Mouse (Mus musculus) myocyte (in vitro differentiated cells): ENCODE measurements at regions not wholly inside any gene's neighbourhood (a gene's known extent, or its start where the extent isn't known, plus 50 kb on each side); places are given as distances from the start of the nearest gene placed in this dataset.

Experiments used
- E2F4 ChIP-seq: IDR thresholded peaks from one replicate; pipeline ENCODE4 v1.6.1; 2011; ENCODE audit warnings: mild to moderate bottlenecking, control low read depth, moderate library complexity; ENCODE audit not compliant: insufficient read depth
- MAX ChIP-seq: IDR thresholded peaks from one replicate; pipeline ENCODE4 v1.6.1; 2011; ENCODE audit warnings: low read depth, mild to moderate bottlenecking, control low read depth
- POLR2A ChIP-seq: IDR thresholded peaks from one replicate; pipeline ENCODE4 v1.6.1; 2011; ENCODE audit warnings: low read depth, mild to moderate bottlenecking, control low read depth, moderate library complexity; ENCODE audit not compliant: insufficient read length
- USF1 ChIP-seq: IDR thresholded peaks from one replicate; pipeline ENCODE4 v1.6.1; 2011; ENCODE audit warnings: low read depth, mild to moderate bottlenecking, control low read depth, moderate library complexity

DNA sequence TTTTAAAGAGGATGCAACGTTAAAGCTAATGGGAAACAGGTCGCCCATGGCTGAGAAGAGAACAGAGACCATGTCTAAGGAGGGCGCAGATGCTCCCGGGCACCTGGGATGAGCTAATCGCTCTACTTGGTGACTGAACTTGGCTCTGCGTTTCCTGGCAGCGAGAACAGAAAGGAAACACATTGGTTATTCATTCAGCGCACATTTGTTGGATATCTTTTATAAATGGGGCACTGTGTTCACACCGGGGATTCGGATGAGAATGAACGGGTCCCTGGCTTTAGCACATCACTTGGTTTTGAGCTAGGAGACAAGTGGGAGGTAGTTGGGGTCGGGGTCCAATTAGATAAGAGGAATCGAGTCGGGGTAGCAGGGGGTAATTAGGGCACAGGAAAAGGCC is 159.7 kb downstream of the Phlda1 start:
- TF ChIP-seq POLR2A, result no peak
- TF ChIP-seq MAX, result no peak
- no peak for TF ChIP-seq E2F4
- no peak for TF ChIP-seq USF1
